Mouse (Mus musculus): Measurements from ENCODE around the gene Rhno1. TPM values are rescaled to one million over a fixed set of nuclear protein-coding genes. Genes with fewer than 3 reads are reported as not detected.

Rhno1 gene
- polyA plus RNA-seq, 1 experiment from 2014 or later: 117 TPM

GRCm38 (mm10) chr6:128370040-128370439 lies 7.3 kb upstream of the Rhno1 start:
- 88% methylated on average over 5 of the region's 5 CpGs for WGBS
- Histone ChIP-seq H3K36me3 (ENCODE audit: control insufficient read depth, insufficient read depth, low read length) (peaks cover 71% of the 10 kb centered on the region), H3K4me1 (replicated peaks; ENCODE audit: control insufficient read depth, insufficient read depth, low read length) (no peaks in the 10 kb centered on the region), H3K9me3 (ENCODE audit: control insufficient read depth, low read length) (no peaks in the 10 kb centered on the region), H3K9ac (ENCODE audit: low read length) (no peak overlapping the region), H3K27ac (ENCODE audit: low read length) (no peak overlapping the region), H3K4me3 (ENCODE audit: low read length) (no peak overlapping the region), H3K27me3 (ENCODE audit: control insufficient read depth, insufficient read depth, low read depth, low read length) (no peaks in the 10 kb centered on the region), H3K4me2 (ENCODE audit: low read depth, low read length) (no peak overlapping the region)
- no peak for ATAC-seq (ENCODE audit: low read depth)

GRCm38 (mm10) chr6:128366466-128366865 lies 3.8 kb upstream of the Rhno1 start:
- Histone ChIP-seq H3K9ac (ENCODE audit: low read length) (no peak overlapping the region), H3K36me3 (ENCODE audit: control insufficient read depth, insufficient read depth, low read length) (peaks cover 38% of the 10 kb centered on the region), H3K27me3 (ENCODE audit: control insufficient read depth, insufficient read depth, low read depth, low read length) (no peaks in the 10 kb centered on the region), H3K4me1 (replicated peaks; ENCODE audit: control insufficient read depth, insufficient read depth, low read length) (peaks cover 8% of the 10 kb centered on the region), H3K27ac (ENCODE audit: low read length) (no peak overlapping the region), H3K4me3 (ENCODE audit: low read length) (no peak overlapping the region), H3K9me3 (ENCODE audit: control insufficient read depth, low read length) (no peaks in the 10 kb centered on the region), H3K4me2 (ENCODE audit: low read depth, low read length) (no peak overlapping the region)
- ATAC-seq (ENCODE audit: low read depth): no peak
- 82% methylated on average over 5 of the region's 5 CpGs for WGBS

DNA sequence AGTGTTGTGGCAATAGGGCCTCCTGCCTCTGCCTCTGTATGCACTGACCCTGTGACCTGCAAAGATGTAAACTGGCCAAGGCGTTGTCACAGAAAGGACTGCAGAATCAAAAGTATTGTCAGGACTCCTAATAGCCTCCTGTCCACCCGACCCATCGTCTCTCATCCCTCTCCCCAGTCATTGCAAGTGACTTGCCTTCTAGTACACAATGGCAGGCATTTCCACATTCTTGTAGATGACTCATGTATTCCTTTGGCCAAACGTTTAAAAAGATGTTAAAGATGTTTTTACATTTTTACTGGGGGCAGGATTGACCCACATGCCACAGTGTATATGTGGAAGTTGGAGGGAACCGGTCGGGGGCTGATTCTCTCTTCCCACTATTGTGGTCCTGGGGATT lies 2.0 kb upstream of the Rhno1 start:
- Histone ChIP-seq H3K36me3 (ENCODE audit: control insufficient read depth, insufficient read depth, low read length) (peaks cover 22% of the 10 kb centered on the region), H3K4me3 (ENCODE audit: low read length) (no peak overlapping the region), H3K4me2 (ENCODE audit: low read depth, low read length) (no peak overlapping the region), H3K9ac (ENCODE audit: low read length) (no peak overlapping the region), H3K27ac (ENCODE audit: low read length) (no peak overlapping the region), H3K4me1 (replicated peaks; ENCODE audit: control insufficient read depth, insufficient read depth, low read length) (peaks cover 16% of the 10 kb centered on the region), H3K9me3 (ENCODE audit: control insufficient read depth, low read length) (no peaks in the 10 kb centered on the region), H3K27me3 (ENCODE audit: control insufficient read depth, insufficient read depth, low read depth, low read length) (no peaks in the 10 kb centered on the region)
- no peak for ATAC-seq (ENCODE audit: low read depth)
- WGBS: 65% methylated on average over 6 of the region's 6 CpGs

DNA sequence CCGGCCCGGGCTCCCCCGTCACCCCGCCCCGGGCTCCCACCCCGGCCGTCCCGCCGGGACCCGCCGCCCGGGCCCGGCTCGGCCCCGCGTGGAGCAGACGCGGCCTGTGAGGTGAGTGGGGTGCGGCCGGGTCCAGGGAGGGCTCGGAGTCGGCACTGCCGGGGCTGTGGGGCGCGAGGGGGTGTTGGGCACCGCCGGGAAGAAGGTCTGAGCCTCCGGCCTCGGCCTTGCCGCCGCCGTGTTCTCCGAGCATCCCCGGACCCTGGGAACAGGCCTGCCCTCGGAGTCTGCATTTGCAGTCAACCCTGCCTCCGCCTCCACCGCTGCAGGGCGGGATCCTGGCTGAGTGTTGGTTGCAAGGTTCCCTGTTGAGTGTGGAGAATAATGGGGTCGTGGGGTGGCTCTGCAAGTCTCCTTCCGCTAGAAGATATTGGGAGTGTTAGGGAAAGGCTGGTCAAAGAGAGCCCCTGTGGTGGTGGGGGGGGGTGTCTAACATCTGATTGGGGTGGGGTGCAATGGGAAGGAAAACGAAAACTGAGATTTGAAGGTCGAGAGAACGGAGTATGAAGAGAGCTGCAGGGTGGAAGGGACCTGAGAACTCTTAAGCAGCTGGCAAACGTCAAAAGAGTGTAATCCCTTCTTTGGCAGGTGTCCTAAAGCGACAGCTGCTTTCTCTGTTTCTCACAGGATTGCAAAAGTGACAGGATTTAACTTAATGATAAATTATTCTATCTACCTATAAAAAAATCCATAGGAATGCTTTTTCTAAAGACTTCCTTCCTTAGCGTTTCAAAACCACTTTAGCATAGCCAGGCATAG lies 505 bp upstream of the Rhno1 start:
- peaks cover 16% of the 10 kb centered on the region for H3K4me1 ChIP-seq (replicated peaks; ENCODE audit: control insufficient read depth, insufficient read depth, low read length)
- H3K4me2 ChIP-seq (ENCODE audit: low read depth, low read length): peak overlapping the region; percentile 78
- H3K9me3 ChIP-seq (ENCODE audit: control insufficient read depth, low read length): no peaks in the 10 kb centered on the region
- ATAC-seq (ENCODE audit: low read depth): peak; percentile 6
- peak overlapping the region; percentile 97 for H3K27ac ChIP-seq (ENCODE audit: low read length)
- WGBS: 2% methylated on average over 44 of the region's 46 CpGs
- H3K36me3 ChIP-seq (ENCODE audit: control insufficient read depth, insufficient read depth, low read length): peaks cover 20% of the 10 kb centered on the region
- peak overlapping the region; percentile 87 for H3K4me3 ChIP-seq (ENCODE audit: low read length)
- no peaks in the 10 kb centered on the region for H3K27me3 ChIP-seq (ENCODE audit: control insufficient read depth, insufficient read depth, low read depth, low read length)
- peak overlapping the region; percentile 89 for H3K9ac ChIP-seq (ENCODE audit: low read length)

GRCm38 (mm10) chr6:128361901-128362300 lies 810 bp downstream of the Rhno1 start:
- H3K4me3 ChIP-seq (ENCODE audit: low read length): peak overlapping the region; percentile 87
- peak overlapping the region; percentile 97 for H3K27ac ChIP-seq (ENCODE audit: low read length)
- ATAC-seq (ENCODE audit: low read depth): no peak
- WGBS: 12% methylated on average over 9 of the region's 9 CpGs
- H3K4me1 ChIP-seq (replicated peaks; ENCODE audit: control insufficient read depth, insufficient read depth, low read length): peaks cover 16% of the 10 kb centered on the region
- no peaks in the 10 kb centered on the region for H3K27me3 ChIP-seq (ENCODE audit: control insufficient read depth, insufficient read depth, low read depth, low read length)
- H3K9me3 ChIP-seq (ENCODE audit: control insufficient read depth, low read length): no peaks in the 10 kb centered on the region
- peaks cover 18% of the 10 kb centered on the region for H3K36me3 ChIP-seq (ENCODE audit: control insufficient read depth, insufficient read depth, low read length)
- H3K4me2 ChIP-seq (ENCODE audit: low read depth, low read length): peak overlapping the region; percentile 78
- peak overlapping the region; percentile 89 for H3K9ac ChIP-seq (ENCODE audit: low read length)

DNA sequence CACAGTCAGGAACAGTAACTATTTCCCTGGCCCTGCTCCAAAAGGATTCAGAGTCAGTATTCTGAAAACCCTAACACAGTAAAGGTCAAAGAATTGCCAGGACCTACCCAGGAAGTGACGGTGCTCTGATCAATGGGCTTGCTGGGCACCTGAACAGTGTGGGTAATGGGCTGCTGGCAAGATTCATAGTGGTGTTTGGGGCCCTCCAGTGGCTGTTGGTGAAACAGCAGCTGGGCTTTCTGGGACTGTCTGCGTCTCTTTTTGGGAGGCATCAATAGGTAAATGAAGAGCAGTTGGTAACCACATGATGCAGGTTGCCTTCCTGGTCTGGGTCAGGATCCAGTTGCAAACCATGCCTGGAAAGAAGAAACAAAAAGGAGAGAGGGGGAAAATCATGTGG lies 3.7 kb downstream of the Rhno1 start:
- Histone ChIP-seq H3K9me3 (ENCODE audit: control insufficient read depth, low read length) (no peaks in the 10 kb centered on the region), H3K27me3 (ENCODE audit: control insufficient read depth, insufficient read depth, low read depth, low read length) (no peaks in the 10 kb centered on the region), H3K4me1 (replicated peaks; ENCODE audit: control insufficient read depth, insufficient read depth, low read length) (peaks cover 24% of the 10 kb centered on the region), H3K36me3 (ENCODE audit: control insufficient read depth, insufficient read depth, low read length) (peaks cover 13% of the 10 kb centered on the region), H3K27ac (ENCODE audit: low read length) (no peak overlapping the region), H3K4me2 (ENCODE audit: low read depth, low read length) (no peak overlapping the region), H3K4me3 (ENCODE audit: low read length) (no peak overlapping the region), H3K9ac (ENCODE audit: low read length) (no peak overlapping the region)
- ATAC-seq (ENCODE audit: low read depth): no peak
- WGBS: 33% methylated on average over 2 of the region's 2 CpGs

DNA sequence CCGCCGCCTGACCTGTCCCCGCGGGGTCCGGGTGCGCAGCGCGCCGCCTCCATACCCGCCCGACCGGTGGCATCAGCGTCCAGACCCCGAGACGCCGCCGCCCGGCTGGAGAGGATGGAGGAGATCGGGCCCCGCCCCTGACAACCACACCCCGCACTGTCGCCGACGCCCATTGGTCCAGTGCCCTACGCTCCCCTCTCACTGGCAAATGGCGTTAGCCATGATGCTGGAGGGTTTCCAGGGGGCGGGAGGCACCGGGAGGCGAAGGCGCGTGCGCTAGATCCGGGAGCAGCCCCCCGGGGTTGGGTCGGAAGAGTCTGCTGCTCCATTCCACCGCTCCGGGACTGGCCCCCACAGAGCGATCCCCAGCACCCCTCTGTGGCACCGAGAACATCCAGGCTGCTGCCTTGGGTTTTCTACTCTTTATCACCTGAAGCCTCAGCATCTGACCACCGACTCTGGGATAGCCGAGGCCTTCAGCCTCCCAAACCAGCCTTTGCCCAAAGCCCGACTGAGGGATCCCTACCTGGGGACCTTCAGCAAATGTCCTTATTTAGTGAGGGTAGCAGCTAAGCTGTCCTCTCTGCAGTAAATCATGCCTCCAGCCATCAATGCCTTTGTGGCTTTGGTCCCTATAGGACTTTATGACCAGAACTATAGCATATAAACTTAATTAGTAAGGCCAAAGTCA lies 6.8 kb downstream of the Rhno1 start, which contains the start of gene Tulp3:
TSS of gene Tulp3 (minus strand) at position 126 of the 691 bp plus-strand sequence.
- peak within 1 kb of the TSS; percentile 67 for H3K4me3 ChIP-seq (ENCODE audit: low read length)
- no peaks in the 10 kb centered on the region for H3K9me3 ChIP-seq (ENCODE audit: control insufficient read depth, low read length)
- under 1% methylated on average over 39 of the region's 42 CpGs for WGBS
- peak within 1 kb of the TSS; percentile 72 for H3K27ac ChIP-seq (ENCODE audit: low read length)
- H3K27me3 ChIP-seq (ENCODE audit: control insufficient read depth, insufficient read depth, low read depth, low read length): no peaks in the 10 kb centered on the region
- peaks cover 14% of the 10 kb centered on the region for H3K36me3 ChIP-seq (ENCODE audit: control insufficient read depth, insufficient read depth, low read length)
- H3K4me2 ChIP-seq (ENCODE audit: low read depth, low read length): peak within 1 kb of the TSS; percentile 88
- H3K4me1 ChIP-seq (replicated peaks; ENCODE audit: control insufficient read depth, insufficient read depth, low read length): peaks cover 9% of the 10 kb centered on the region
- ATAC-seq (ENCODE audit: low read depth): peak; percentile 99
- peak within 1 kb of the TSS; percentile 86 for H3K9ac ChIP-seq (ENCODE audit: low read length)

DNA sequence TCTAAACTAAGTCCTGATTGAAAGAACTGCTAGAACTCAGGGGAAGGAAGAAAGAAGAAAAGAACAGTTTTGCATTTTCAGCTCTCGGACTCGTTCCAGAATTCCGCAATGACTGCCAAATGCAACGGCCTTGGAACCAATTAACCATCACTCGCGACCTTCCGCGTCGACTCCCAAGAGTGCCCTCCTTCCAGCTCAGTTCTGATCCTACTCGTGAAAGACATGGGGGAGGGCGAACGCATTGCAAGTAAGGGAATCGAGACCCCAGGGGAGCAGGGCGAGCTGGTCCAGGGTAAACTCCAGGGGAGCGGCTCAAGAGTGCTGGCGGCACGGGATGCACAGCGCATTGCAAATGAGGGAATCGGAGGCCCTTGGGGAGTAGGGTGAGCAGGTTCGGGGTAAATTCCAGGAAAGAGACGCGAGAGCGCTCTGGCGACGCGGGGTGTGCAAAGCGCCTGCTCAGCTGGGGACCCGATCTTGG lies 7.5 kb downstream of the Rhno1 start:
- Histone ChIP-seq H3K4me2 (ENCODE audit: low read depth, low read length) (peak overlapping the region; percentile 88), H3K27me3 (ENCODE audit: control insufficient read depth, insufficient read depth, low read depth, low read length) (no peaks in the 10 kb centered on the region), H3K4me1 (replicated peaks; ENCODE audit: control insufficient read depth, insufficient read depth, low read length) (peaks cover 7% of the 10 kb centered on the region), H3K4me3 (ENCODE audit: low read length) (peak overlapping the region; percentile 67), H3K9ac (ENCODE audit: low read length) (peak overlapping the region; percentile 86), H3K27ac (ENCODE audit: low read length) (peak overlapping the region; percentile 72), H3K36me3 (ENCODE audit: control insufficient read depth, insufficient read depth, low read length) (peaks cover 16% of the 10 kb centered on the region), H3K9me3 (ENCODE audit: control insufficient read depth, low read length) (no peaks in the 10 kb centered on the region)
- WGBS: under 1% methylated on average over 28 of the region's 28 CpGs
- peak; percentile 67 for ATAC-seq (ENCODE audit: low read depth)

GRCm38 (mm10) chr6:128354140-128354539 lies 8.6 kb downstream of the Rhno1 start:
- Histone ChIP-seq H3K36me3 (ENCODE audit: control insufficient read depth, insufficient read depth, low read length) (peaks cover 16% of the 10 kb centered on the region), H3K4me3 (ENCODE audit: low read length) (peak overlapping the region; percentile 67), H3K27ac (ENCODE audit: low read length) (no peak overlapping the region), H3K9me3 (ENCODE audit: control insufficient read depth, low read length) (no peaks in the 10 kb centered on the region), H3K4me1 (replicated peaks; ENCODE audit: control insufficient read depth, insufficient read depth, low read length) (peaks cover 7% of the 10 kb centered on the region), H3K4me2 (ENCODE audit: low read depth, low read length) (peak overlapping the region; percentile 88), H3K27me3 (ENCODE audit: control insufficient read depth, insufficient read depth, low read depth, low read length) (no peaks in the 10 kb centered on the region), H3K9ac (ENCODE audit: low read length) (peak overlapping the region; percentile 20; the same call in 1 of the 2 replicates)
- ATAC-seq (ENCODE audit: low read depth): no peak
- 54% methylated on average over 3 of the region's 3 CpGs for WGBS
